Mouse (Mus musculus) macrophage (primary cell): ENCODE measurements around the gene Ccdc169. TPM values are rescaled to one million over a fixed set of nuclear protein-coding genes. Genes with fewer than 3 reads are reported as not detected.

ENCODE experiments used
- H3K27ac ChIP-seq: fragments of 350-480 bp; formaldehyde crosslinking; 2 replicates; pipeline ENCODE4 v1.9.0; 2021
- H3K36me3 ChIP-seq: fragments of 350-480 bp; formaldehyde crosslinking; 2 replicates; pipeline ENCODE4 v1.9.0; 2021; ENCODE audit errors: inconsistent target
- H3K4me3 ChIP-seq: fragments of 350-480 bp; formaldehyde crosslinking; 2 replicates; pipeline ENCODE4 v1.9.0; 2021; ENCODE audit errors: inconsistent target
- H3K79me2 ChIP-seq: fragments of 350-480 bp; formaldehyde crosslinking; 2 replicates; pipeline ENCODE4 v1.9.0; 2021; ENCODE audit errors: inconsistent target
- whole genome bisulfite sequencing: methylation state at CpG from one replicate; pipeline ENCODE4 v1.1.7; 2026; ENCODE audit warnings: inconsistent platforms; ENCODE audit not compliant: missing documents; 5-methylcytosine and 5-hydroxymethylcytosine counted together
- polyA plus RNA-seq: library from polyadenylated mRNA; stranded (reverse); fragments of 250-400 nt; gene quantifications from 3 replicates; pipeline ENCODE4 v1.2.4, GENCODE M21; 2018; ENCODE audit warnings: inconsistent platforms

The Ccdc169 gene
- polyA plus RNA-seq, 1 experiment from 2014 or later = 0.23 TPM

GRCm38 (mm10) chr3:55111935-55112709 lies 25.0 kb upstream of the Ccdc169 start, which contains the start of gene Spg20:
Gene Spg20 (plus strand): TSS chr3:55112108.
- H3K36me3 ChIP-seq = no peaks in the 10 kb centered on the region; the same call in 1 of the 2 replicates
- peak within 1 kb of the TSS; percentile 89 for H3K4me3 ChIP-seq
- under 1% methylated on average over 58 of the region's 58 CpGs for WGBS
- peaks cover 49% of the 10 kb centered on the region for H3K79me2 ChIP-seq
- peak within 1 kb of the TSS; percentile 63 for H3K27ac ChIP-seq

GRCm38 (mm10) chr3:55112710-55113415 lies 24.3 kb upstream of the Ccdc169 start:
- Histone ChIP-seq H3K4me3 (peak overlapping the region; percentile 89), H3K36me3 (peaks cover 6% of the 10 kb centered on the region), H3K27ac (peak overlapping the region; percentile 63), H3K79me2 (peaks cover 57% of the 10 kb centered on the region)
- 5% methylated on average over 16 of the region's 16 CpGs for WGBS

GRCm38 (mm10) chr3:55114313-55115065 lies 22.6 kb upstream of the Ccdc169 start:
- Histone ChIP-seq H3K36me3 (peaks cover 14% of the 10 kb centered on the region), H3K79me2 (peaks cover 73% of the 10 kb centered on the region), H3K4me3 (no peak overlapping the region), H3K27ac (no peak overlapping the region)
- 76% methylated on average over 7 of the region's 7 CpGs for WGBS

- no peak overlapping the region for H3K4me3 ChIP-seq
- peaks cover 79% of the 10 kb centered on the region for H3K79me2 ChIP-seq
- H3K27ac ChIP-seq = no peak overlapping the region
- WGBS = 72% methylated on average over 1 of the region's 1 CpGs
- H3K36me3 ChIP-seq = peaks cover 20% of the 10 kb centered on the region
These were observed 22.1 kb upstream of the Ccdc169 start for GRCm38 (mm10) chr3:55115071-55115470.

- no peak overlapping the region for H3K27ac ChIP-seq
- H3K79me2 ChIP-seq = peaks cover 88% of the 10 kb centered on the region
- H3K4me3 ChIP-seq = no peak overlapping the region
- 98% methylated on average over 8 of the region's 8 CpGs for WGBS
- peaks cover 28% of the 10 kb centered on the region for H3K36me3 ChIP-seq
These were observed 21.1 kb upstream of the Ccdc169 start for GRCm38 (mm10) chr3:55115989-55116388.

- H3K27ac ChIP-seq = no peak overlapping the region
- no peak overlapping the region for H3K4me3 ChIP-seq
- peaks cover 40% of the 10 kb centered on the region for H3K36me3 ChIP-seq
- 96% methylated on average over 6 of the region's 6 CpGs for WGBS
- H3K79me2 ChIP-seq = peaks cover 80% of the 10 kb centered on the region
These were observed 17.8 kb upstream of the Ccdc169 start for GRCm38 (mm10) chr3:55119275-55119898.

GRCm38 (mm10) chr3:55122336-55122870 lies 14.7 kb upstream of the Ccdc169 start:
- H3K36me3 ChIP-seq = peaks cover 52% of the 10 kb centered on the region
- WGBS = 46% methylated on average over 2 of the region's 3 CpGs
- H3K4me3 ChIP-seq = no peak overlapping the region
- H3K27ac ChIP-seq = peak overlapping the region; percentile 75
- H3K79me2 ChIP-seq = peaks cover 50% of the 10 kb centered on the region

- peaks cover 52% of the 10 kb centered on the region for H3K36me3 ChIP-seq
- peak overlapping the region; percentile 75 for H3K27ac ChIP-seq
These were observed 14.1 kb upstream of the Ccdc169 start for GRCm38 (mm10) chr3:55123064-55123463.

GRCm38 (mm10) chr3:55129181-55129692 lies 7.9 kb upstream of the Ccdc169 start:
- Histone ChIP-seq H3K27ac (peak overlapping the region; percentile 81), H3K4me3 (no peak overlapping the region), H3K36me3 (peaks cover 60% of the 10 kb centered on the region), H3K79me2 (no peaks in the 10 kb centered on the region)
- 71% methylated on average over 4 of the region's 4 CpGs for WGBS

More at GRCm38 (mm10) chr3:55123064-55123463, 14.1 kb upstream of the Ccdc169 start:
- peaks cover 44% of the 10 kb centered on the region for H3K79me2 ChIP-seq
- H3K4me3 ChIP-seq = no peak overlapping the region
- 97% methylated on average over 4 of the region's 4 CpGs for WGBS

- H3K4me3 ChIP-seq = no peak overlapping the region
- no peaks in the 10 kb centered on the region for H3K79me2 ChIP-seq
- H3K36me3 ChIP-seq = peaks cover 72% of the 10 kb centered on the region
- H3K27ac ChIP-seq = no peak overlapping the region
- WGBS = 95% methylated on average over 6 of the region's 6 CpGs
These were observed 5.4 kb upstream of the Ccdc169 start for GRCm38 (mm10) chr3:55131576-55132233.

- Histone ChIP-seq H3K27ac (no peak overlapping the region), H3K79me2 (no peaks in the 10 kb centered on the region), H3K4me3 (no peak overlapping the region), H3K36me3 (peaks cover 28% of the 10 kb centered on the region; the same call in 1 of the 2 replicates)
- 96% methylated on average over 12 of the region's 12 CpGs for WGBS
These were observed 2.7 kb downstream of the Ccdc169 start for GRCm38 (mm10) chr3:55139837-55140236.

GRCm38 (mm10) chr3:55141401-55141800 lies 4.3 kb downstream of the Ccdc169 start:
- WGBS = 82% methylated on average over 2 of the region's 2 CpGs

GRCm38 (mm10) chr3:55144916-55145315 lies 7.8 kb downstream of the Ccdc169 start:
- WGBS = 97% methylated on average over 2 of the region's 4 CpGs
- Histone ChIP-seq H3K4me3 (no peak overlapping the region), H3K36me3 (no peaks in the 10 kb centered on the region), H3K27ac (no peak overlapping the region), H3K79me2 (no peaks in the 10 kb centered on the region)

More at GRCm38 (mm10) chr3:55141401-55141800, 4.3 kb downstream of the Ccdc169 start:
- Histone ChIP-seq H3K36me3 (peaks cover 12% of the 10 kb centered on the region; the same call in 1 of the 2 replicates), H3K4me3 (no peak overlapping the region), H3K27ac (no peak overlapping the region), H3K79me2 (no peaks in the 10 kb centered on the region)
